Mouse (Mus musculus): ENCODE results near the gene Ahsg. TPM values are rescaled to one million over a fixed set of nuclear protein-coding genes. Genes with fewer than 3 reads are reported as not detected.
"Not testable (repeated sequence)": the region's sequence is repeated elsewhere in the genome, so short reads cannot be mapped to it uniquely, and the experiment has no call there.

Ahsg gene
- polyA plus RNA-seq, 1 experiment from 2014 or later = 0.36 TPM

DNA sequence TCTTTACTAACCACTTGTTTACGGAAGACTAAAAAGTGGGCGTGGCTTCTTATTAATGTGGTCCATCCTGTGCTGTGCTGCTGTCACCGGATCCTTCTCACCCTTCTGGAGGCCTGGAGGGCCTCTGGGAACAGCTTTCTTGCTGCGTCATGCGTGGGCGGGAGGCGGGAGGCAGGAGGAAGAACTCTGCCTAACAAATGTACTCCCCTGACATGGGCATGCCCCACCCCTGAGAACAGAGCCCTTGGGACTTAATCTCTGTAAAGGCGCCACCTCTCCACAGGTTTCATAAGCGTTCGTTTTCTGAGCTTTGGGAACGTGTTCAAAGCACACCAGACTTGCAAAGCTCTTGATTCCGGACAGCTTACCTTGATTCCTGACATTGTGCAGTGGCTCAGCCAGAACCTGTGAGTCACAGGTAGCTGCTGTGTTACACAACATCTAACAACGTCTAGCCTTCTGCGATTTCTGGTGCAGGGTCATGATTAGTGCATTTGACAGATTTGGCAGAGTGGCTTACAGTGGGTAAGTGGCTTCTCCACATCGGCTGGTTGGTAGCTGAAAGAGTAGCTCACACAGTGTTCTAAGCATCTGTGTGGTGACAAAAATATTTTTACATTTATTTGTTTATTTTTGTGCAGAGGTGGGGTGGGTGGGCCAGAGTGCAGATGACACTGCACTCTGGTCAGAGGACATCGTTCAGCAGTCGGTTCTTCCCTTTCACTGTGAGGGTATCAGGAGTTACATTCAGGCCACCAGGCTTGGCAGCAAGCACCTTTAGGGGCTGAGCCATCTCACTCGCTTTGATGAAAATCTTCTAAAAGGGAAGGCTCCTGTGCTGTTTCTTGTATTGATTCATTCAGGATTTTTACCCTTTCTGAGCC is 29.1 kb downstream of the Ahsg start:
- H3K27ac ChIP-seq (replicated peaks) = no peak overlapping the region
- no peaks in the 10 kb centered on the region for H3K9me3 ChIP-seq
- no peak overlapping the region for H3K4me2 ChIP-seq
- no peaks in the 10 kb centered on the region for H3K36me3 ChIP-seq
- no peak overlapping the region for H3K9ac ChIP-seq
- H3K27me3 ChIP-seq = no peaks in the 10 kb centered on the region
- H3K4me3 ChIP-seq = no peak overlapping the region
- 72% methylated on average over 18 of the region's 18 CpGs for WGBS
- H3K4me1 ChIP-seq (replicated peaks) = no peaks in the 10 kb centered on the region
- ATAC-seq (ENCODE audit: low FRiP score, low read depth) = no peak

DNA sequence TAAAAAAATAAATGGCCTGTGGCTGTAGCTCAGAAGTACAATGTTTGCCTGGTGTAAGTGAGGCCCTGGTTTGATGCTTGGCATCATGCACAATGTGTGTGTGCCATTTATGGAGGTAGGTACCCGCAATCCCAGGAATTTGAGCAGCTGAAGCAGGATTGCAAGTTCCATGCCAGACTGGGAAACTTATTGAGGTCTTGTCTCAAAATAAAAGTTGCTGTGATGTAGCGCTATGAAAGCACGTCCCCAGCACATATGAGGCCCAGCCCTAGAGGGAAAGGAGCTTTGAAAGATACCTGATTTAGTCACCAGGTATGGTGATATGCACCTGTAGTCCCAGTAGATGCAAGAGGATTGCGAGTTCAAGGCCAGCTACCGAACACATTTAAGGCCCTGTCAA is 30.7 kb downstream of the Ahsg start:
- no peak overlapping the region for H3K27ac ChIP-seq (replicated peaks)
- no peaks in the 10 kb centered on the region for H3K9me3 ChIP-seq
- ATAC-seq (ENCODE audit: low FRiP score, low read depth) = no peak
- 97% methylated on average over 5 of the region's 5 CpGs for WGBS
- no peaks in the 10 kb centered on the region for H3K4me1 ChIP-seq (replicated peaks)
- H3K4me3 ChIP-seq = no peak overlapping the region
- H3K4me2 ChIP-seq = no peak overlapping the region
- no peaks in the 10 kb centered on the region for H3K27me3 ChIP-seq
- no peak overlapping the region for H3K9ac ChIP-seq
- H3K36me3 ChIP-seq = no peaks in the 10 kb centered on the region

DNA sequence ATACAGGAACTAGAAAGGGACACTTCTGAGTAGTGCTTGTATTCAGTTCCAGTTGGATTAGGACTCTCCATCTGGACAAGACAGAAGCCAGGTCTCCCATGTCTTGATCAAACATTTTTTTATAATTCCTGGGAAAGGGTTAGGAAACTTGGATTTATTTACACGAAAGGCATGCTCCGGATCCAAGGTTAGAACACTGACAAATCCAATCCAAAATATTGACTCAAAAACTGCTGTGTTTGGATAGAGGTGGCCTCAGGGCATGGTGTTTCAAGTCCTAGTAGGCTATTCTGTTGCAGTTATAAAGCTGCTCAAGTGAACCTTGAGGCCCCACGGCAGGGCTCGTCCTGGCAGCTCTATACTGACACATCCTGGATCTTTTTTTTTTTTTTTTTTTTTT is 31.4 kb downstream of the Ahsg start:
- Histone ChIP-seq H3K36me3 (no peaks in the 10 kb centered on the region), H3K9ac (no peak overlapping the region), H3K27me3 (no peaks in the 10 kb centered on the region), H3K4me3 (no peak overlapping the region), H3K27ac (replicated peaks) (no peak overlapping the region), H3K4me1 (replicated peaks) (no peaks in the 10 kb centered on the region), H3K9me3 (no peaks in the 10 kb centered on the region), H3K4me2 (no peak overlapping the region)
- 90% methylated on average over 4 of the region's 4 CpGs for WGBS
- ATAC-seq (ENCODE audit: low FRiP score, low read depth) = no peak

DNA sequence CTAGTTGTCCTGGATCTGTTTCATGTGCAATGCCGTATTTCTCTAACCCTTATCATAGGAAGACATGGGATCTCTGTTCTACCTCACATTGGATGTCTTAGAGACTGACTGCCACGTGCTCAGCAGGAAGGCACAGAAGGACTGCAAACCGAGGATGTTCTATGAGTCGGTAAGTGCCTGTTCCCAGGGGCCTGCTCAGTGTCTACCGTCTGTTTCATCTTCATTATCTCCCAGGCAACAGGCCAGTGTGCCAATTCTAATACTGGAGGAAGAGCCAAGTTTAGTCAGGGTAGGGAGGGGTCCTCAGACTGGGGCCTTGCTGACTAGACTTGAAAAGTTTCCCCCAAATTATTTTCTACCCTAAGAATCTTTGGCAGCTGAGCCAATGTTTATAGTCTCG is 38.5 kb downstream of the Ahsg start:
- Histone ChIP-seq H3K4me1 (replicated peaks) (no peaks in the 10 kb centered on the region), H3K4me3 (no peak overlapping the region), H3K9ac (no peak overlapping the region), H3K27ac (replicated peaks) (no peak overlapping the region), H3K4me2 (no peak overlapping the region), H3K27me3 (no peaks in the 10 kb centered on the region), H3K9me3 (no peaks in the 10 kb centered on the region), H3K36me3 (no peaks in the 10 kb centered on the region)
- ATAC-seq (ENCODE audit: low FRiP score, low read depth) = peak; percentile 56; the same call in 1 of the 2 replicates
- 46% methylated on average over 6 of the region's 6 CpGs for WGBS

DNA sequence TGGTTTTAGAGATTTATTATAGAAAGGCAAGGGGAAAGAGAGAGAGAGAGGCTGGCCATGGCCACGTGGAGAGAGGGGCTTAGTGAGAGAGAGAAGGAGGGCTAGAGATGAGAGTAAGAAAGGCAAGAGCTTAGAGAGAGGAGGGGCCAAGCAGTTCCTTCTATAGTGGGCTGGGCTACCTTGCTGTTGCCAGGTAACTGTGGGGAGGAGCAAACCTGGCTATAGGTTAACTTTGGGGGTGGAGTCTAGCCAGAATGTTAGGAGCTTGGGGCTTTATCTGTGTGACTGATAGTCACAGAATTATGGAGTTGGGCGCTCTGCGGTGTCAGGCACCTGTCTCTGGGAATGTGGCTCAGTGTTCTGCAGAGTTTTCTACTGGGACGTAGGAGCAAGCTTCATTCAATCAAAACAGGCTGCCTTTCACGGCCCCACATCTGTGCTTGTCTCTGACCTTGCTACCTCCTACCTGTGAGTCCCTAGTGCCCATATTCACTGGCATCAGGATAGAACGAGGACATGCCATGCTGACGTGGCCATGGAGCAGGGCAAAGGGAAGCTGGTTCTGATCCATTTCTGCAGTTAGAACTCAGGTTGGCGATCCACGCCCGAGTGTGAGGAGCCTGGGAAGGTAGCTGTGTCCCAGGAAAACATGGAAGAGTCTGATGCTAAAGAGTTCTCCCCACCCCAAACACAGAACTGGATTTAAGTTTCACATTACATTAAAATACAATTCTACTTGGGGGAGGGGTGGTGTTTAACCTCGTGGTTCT is 40.5 kb downstream of the Ahsg start:
- no peak overlapping the region for H3K4me3 ChIP-seq
- H3K9ac ChIP-seq = no peak overlapping the region
- H3K36me3 ChIP-seq = no peaks in the 10 kb centered on the region
- no peaks in the 10 kb centered on the region for H3K4me1 ChIP-seq (replicated peaks)
- WGBS = 89% methylated on average over 11 of the region's 11 CpGs
- H3K9me3 ChIP-seq = no peaks in the 10 kb centered on the region
- ATAC-seq (ENCODE audit: low FRiP score, low read depth) = no peak
- H3K27ac ChIP-seq (replicated peaks) = no peak overlapping the region
- H3K27me3 ChIP-seq = no peaks in the 10 kb centered on the region
- H3K4me2 ChIP-seq = no peak overlapping the region

DNA sequence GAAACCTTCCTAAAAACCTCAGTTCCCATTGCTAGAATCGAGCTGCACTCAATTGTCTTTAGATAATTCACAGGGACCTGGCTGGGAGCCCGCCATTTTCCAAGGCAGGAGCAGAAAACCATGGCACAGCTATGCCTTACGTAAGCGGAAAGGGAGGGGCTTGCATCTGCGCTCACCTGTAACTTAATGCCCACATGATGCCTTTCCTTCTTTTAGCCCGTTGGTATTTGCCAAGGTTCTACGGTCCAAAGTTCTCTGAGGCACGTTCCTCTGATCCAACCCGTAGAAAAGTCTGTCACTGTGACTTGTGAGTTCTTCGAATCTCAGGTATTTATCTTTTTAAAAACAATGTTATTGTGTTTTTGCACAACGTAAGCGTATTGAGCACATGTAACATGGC is 46.6 kb downstream of the Ahsg start:
- no peak overlapping the region for H3K27ac ChIP-seq (replicated peaks)
- no peaks in the 10 kb centered on the region for H3K27me3 ChIP-seq

DNA sequence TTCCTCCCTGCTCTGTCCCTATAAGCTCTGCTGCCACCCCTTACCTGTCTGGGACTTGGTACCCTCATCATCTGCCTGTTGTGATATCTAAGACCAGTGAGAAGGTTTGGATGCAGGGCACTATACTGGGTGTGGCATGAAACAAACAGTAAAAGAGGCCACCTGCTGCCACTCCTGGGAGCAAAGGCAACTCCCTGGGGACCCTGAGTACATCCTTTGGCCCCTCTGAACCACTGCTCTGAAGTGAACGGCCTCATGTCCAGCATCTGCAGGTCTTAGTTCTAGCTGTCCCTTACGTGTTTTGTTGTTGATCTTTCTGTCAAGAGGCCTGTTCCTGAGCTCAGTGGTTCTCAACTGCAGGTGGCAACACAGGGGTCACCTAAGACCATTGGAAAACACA is 47.5 kb downstream of the Ahsg start:
- no peak for ATAC-seq (ENCODE audit: low FRiP score, low read depth)

More for the DNA sequence above, 46.6 kb downstream of the Ahsg start:
- H3K9me3 ChIP-seq = no peaks in the 10 kb centered on the region
- no peaks in the 10 kb centered on the region for H3K4me1 ChIP-seq (replicated peaks)
- H3K36me3 ChIP-seq = no peaks in the 10 kb centered on the region
- 95% methylated on average over 12 of the region's 12 CpGs for WGBS
- no peak overlapping the region for H3K4me2 ChIP-seq
- ATAC-seq (ENCODE audit: low FRiP score, low read depth) = no peak
- no peak overlapping the region for H3K9ac ChIP-seq
- H3K4me3 ChIP-seq = no peak overlapping the region

DNA sequence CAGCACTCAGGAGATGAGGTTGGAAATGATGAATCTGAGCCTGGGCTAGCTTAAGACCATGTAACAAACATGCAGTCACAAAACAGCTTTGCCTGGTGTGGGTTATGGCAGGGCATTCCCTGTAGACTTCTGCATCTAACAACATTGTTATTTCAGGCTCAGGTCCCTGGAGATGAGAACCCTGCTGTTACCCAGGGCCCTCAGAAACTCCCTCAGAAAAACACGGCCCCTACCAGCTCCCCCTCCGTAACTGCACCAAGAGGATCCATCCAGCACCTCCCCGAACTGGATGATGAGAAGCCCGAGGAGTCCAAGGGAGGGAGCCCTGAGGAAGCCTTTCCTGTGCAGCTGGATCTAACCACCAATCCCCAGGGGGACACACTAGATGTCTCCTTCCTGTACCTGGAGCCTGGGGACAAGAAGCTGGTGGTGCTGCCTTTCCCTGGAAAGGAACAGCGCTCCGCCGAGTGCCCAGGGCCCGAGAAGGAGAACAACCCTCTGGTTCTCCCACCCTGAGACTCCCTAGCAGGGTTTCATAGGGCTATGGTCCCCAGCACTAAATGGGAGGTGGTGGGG is 48.1 kb downstream of the Ahsg start:
- Histone ChIP-seq H3K4me2 (no peak overlapping the region), H3K27me3 (no peaks in the 10 kb centered on the region), H3K4me3 (no peak overlapping the region), H3K36me3 (no peaks in the 10 kb centered on the region), H3K9ac (no peak overlapping the region), H3K27ac (replicated peaks) (no peak overlapping the region), H3K9me3 (no peaks in the 10 kb centered on the region), H3K4me1 (replicated peaks) (no peaks in the 10 kb centered on the region)
- no peak for ATAC-seq (ENCODE audit: low FRiP score, low read depth)
- WGBS = 89% methylated on average over 8 of the region's 8 CpGs

More for the DNA sequence above, 47.5 kb downstream of the Ahsg start:
- WGBS = 70% methylated on average over 2 of the region's 2 CpGs
- Histone ChIP-seq H3K9me3 (no peaks in the 10 kb centered on the region), H3K4me3 (no peak overlapping the region), H3K9ac (no peak overlapping the region), H3K4me2 (no peak overlapping the region), H3K27me3 (no peaks in the 10 kb centered on the region), H3K4me1 (replicated peaks) (no peaks in the 10 kb centered on the region), H3K27ac (replicated peaks) (no peak overlapping the region), H3K36me3 (no peaks in the 10 kb centered on the region)

DNA sequence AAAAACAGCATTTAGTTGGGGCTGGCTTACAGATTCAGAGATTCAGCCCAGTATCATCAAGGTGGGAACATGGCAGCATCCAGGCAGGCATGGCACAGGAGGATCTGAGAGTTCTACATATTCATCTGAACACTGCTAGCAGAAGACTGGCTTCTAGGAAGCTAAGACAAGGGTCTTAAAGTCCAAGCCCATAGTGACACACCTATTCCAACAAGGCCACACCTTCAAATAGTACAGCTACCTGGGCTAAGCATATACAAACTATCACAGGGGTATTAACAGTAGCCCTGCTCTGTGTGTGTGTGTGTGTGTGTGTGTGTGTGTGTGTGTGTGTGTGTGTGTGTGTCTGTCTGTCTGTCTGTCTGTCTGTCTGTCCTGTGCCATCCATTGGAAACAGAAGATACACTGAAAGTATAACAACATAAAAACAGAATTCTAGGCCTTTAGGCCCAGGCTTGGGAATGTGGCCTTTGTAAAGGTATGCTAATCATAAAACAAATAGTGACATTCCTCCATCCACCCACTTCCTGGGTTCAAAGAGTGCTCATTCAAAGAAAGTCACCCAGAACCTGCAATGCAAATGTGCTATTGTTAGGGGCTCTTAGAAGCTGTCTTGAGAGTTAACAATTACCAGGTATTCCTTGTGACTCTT is 50.9 kb downstream of the Ahsg start:
- H3K36me3 ChIP-seq; H3K9me3 ChIP-seq; H3K4me1 ChIP-seq (replicated peaks); ATAC-seq (ENCODE audit: low FRiP score, low read depth); H3K9ac ChIP-seq; H3K4me2 ChIP-seq; H3K4me3 ChIP-seq; H3K27me3 ChIP-seq; H3K27ac ChIP-seq (replicated peaks): not testable (repeated sequence)

DNA sequence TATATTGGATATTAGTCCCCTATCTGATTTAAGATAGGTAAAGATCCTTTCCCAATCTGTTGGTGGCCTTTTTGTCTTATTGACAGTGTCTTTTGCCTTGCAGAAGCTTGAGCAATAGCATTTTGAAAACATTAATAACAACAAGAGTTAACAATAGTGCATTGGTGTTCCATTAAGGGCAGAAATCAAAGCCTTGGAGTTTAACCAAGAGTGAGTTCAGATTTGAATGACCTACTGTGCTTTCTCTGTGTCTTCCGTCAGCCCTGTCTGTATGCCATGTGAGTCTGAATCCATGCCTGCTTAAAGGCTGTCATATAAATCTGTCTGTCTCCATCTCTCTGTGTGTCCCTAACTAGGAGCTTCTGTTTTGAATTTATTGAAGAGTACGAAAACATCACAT is 56.3 kb downstream of the Ahsg start:
- 84% methylated on average over 2 of the region's 2 CpGs for WGBS
- H3K4me1 ChIP-seq (replicated peaks) = no peaks in the 10 kb centered on the region
- no peaks in the 10 kb centered on the region for H3K36me3 ChIP-seq
- no peaks in the 10 kb centered on the region for H3K9me3 ChIP-seq
- no peak overlapping the region for H3K27ac ChIP-seq (replicated peaks)
- no peak overlapping the region for H3K4me2 ChIP-seq
- no peak overlapping the region for H3K9ac ChIP-seq
- ATAC-seq (ENCODE audit: low FRiP score, low read depth) = no peak
- no peak overlapping the region for H3K4me3 ChIP-seq
- no peaks in the 10 kb centered on the region for H3K27me3 ChIP-seq

All from hindbrain, embryonic 15.5 days (tissue).